Mouse (Mus musculus) heart, adult 2 months (tissue): Measurements from ENCODE around the gene Arhgdia.

Experiments
- CTCF ChIP-seq: fragments of 200-600 bp; IDR thresholded peaks from 2 replicates; pipeline ENCODE4 v1.8.1; 2022; ENCODE audit warnings: antibody characterized with exemption, mild to moderate bottlenecking, moderate library complexity
- EP300 ChIP-seq: fragments of 200-500 bp; IDR thresholded peaks from 2 replicates; pipeline ENCODE4 v1.6.1; 2011; ENCODE audit warnings: low read depth, low read length, control low read depth; ENCODE audit not compliant: insufficient read depth
- POLR2A ChIP-seq: fragments of 200-500 bp; IDR thresholded peaks from 2 replicates; pipeline ENCODE4 v1.6.1; 2011; ENCODE audit warnings: mild to moderate bottlenecking, low read depth, low read length, control low read depth; ENCODE audit not compliant: insufficient read depth

GRCm38 (mm10) chr11:120573585-120574277 lies 7.7 kb downstream of the Arhgdia start:
- TF ChIP-seq CTCF (no peak), EP300 (no peak; the same call in 1 of the 2 replicates), POLR2A (no peak)
